Mouse (Mus musculus) cerebellum, adult 9-10 months (tissue): Measurements from ENCODE around the gene Mrpl54.

Source experiments
- DNase-seq: peaks from one replicate; pipeline ENCODE4 v3.0.0; 2022

The Mrpl54 gene

DNA sequence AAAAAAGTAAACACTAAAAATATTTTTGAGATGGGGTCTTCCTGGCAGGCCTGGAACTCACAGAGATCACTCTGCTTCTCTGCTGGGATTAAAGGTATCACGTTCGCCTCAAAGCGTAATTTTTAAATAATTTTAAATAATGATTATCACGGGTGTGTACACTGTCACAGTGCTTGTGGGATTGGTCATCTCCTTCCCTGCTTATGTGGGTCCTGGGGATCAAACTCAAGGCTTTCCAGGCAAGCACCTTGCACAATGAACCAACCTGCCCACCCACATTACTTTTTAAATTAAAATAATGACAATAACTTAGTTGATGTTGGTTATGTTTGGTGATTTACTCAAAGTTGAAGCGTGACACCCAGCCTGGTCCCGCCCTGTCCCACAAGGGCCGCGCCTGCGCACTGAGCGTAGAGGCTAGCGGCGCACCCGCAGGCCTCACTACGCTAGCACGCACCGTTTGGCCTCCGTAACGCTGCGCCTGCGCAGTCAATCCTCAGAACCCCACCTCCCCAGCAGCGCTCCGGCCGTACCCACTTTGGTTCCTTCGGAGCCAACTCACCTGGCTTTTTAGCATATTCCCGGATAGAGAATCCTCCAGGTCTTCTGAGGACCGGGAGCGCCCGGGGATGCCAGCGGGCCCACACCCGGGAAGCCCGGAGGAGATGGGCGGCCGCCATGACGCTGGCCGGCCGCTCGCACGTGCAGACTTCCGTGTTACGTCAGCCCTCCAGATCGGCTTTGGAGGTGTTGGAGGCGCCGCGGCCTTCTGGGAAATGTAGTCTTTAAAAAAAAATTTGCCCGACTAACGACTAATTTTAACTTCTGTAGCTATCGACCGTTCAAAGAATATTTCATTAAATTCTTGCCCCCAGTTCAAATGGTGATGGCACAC, at the start of gene Mrpl54, which contains the start of gene Apba3:
Mrpl54 (minus strand) TSS at position 724 of the 895 bp plus-strand sequence.
Apba3 (plus strand) TSS at position 750 of the 895 bp plus-strand sequence.
- peak; percentile 97 for DNase-seq

DNA sequence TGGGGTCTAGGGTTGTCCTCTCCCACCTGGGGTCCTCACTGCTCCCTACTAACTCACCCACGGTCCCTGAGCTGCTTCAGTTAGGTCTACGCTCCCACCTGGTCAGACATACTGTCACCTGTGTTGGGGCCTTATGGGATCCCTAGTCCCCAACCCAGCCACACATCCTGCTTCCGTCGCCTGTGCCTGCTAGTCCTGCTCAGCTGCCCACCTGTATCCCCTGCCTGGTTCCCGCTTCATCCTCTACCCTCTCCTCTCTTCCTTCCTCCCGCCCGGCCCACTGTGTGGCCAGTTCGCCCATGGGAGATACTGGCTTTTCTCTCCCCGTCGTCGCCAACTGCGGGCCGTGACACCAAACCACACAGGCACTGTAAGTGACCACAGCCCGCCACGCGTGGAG, 48.9 kb upstream of the Mrpl54 start:
- peak; percentile 38 for DNase-seq

DNA sequence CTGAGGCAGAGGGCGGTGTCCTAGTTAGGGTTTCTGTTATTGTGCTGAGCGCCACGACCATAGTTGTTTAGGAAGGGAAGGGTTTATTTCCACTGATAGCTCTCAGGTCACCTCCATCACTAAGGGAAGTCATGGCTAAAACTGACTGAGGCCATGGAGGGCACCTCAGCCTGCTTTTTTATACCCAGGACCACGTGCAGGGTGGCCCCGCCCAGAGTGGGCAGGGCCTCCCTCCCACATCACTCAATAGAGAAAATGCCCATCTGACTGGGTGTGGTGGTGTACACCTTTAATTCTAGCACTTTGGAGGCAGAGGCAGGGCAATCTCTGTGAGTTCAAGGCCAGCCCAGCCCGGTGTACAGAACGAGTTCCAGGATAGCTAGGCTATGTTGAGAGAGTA, 47.5 kb upstream of the Mrpl54 start:
- peak; percentile 34 for DNase-seq

DNA sequence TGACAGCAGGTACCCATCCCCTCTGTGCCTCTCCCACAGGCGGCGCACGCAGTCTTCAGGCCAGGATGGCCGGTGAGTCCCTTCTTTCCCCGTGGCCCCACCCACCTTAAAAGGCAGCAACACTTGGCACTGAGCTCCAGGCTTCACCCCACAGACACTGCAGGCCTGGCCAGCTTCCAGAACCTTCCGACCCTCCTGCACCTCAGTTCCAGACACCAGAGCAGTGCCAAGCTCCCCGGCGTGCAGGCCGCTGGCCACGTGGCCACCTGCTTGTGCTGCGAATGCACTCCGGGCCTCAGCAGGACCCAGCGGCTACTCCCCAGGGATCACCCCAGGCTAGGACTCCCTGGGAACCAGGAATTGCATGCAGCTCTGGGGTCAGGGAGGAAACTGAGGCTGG, 46.8 kb upstream of the Mrpl54 start:
- DNase-seq: peak; percentile 32

DNA sequence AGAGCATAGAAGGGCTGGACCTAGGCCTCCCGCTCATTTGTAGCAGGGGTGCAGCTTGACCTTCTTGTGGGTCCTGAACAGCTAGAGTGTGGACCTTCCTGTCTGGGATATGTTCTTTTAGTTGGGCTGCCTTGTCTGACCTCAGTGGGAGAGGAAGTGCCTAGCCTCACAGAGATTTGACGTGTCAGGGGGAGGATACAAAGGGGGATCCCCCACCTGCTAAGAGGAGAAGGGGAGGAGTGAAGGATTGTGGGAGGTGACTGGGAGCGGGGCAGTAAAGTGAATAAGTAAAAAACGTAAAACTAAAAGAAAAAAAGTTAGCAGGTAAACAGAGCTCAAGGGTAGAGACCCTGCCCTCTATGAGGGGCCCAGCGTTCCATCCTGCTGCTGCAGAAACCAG, 42.8 kb upstream of the Mrpl54 start:
- peak; percentile 20 for DNase-seq

DNA sequence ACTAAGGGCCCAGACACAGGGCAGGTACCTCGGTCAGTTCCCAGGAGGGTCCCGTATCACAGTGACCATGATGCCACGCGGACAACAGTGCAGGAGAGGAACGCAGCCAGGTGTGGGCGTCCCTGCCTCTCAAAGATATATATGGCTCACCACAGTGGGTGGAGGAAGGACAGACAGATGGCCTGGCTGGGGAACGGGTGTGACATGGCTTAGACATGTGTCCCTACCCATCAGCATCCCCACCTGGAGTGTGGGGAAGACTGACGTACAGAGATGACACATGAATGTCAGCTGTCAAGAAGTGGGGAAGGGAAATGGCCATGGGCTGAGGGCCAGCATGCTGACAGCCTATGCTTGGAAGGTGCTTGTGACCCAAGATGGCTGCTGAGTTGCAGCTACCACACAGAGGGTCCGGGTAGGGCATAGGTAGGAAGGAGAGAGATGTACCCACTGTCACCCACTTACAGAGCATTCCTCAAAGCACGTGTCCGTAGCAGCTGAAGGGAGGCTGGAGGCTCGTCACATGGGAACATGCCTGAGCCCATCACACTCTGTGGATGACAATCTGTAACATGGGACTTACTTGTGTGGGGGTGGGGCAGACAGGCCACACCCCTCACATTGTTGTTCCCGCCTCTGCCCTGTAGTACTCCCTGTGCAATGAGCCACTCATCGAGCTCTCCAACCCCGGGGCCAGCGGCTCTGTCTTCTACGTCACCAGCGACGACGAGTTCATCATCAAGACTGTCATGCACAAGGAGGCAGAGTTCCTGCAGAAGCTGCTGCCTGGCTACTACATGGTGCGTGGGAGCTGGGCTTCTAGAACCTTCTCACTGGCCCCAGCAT, 40.3 kb upstream of the Mrpl54 start:
- no peak for DNase-seq

DNA sequence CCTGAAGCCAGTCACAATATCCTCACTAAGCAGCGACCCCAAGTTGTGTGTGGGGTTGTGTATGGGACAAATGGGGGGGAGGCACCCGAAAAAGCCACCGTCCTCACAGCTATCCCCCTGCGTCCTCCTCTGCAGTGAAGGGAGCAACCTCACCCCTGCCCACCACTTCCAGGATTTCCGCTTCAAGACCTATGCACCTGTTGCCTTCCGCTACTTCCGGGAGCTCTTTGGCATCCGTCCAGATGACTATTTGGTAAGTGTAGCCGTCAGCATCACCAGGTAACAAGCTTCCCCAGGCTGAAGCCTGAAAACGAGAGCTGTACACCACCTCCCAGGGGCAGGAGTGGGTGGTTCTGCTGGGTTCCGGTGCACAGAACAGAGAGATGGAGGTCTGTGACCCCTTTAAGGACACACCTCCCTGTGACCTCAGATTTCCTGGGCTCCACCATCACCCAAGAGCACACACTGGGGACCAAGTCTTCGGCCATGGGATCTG, 39.5 kb upstream of the Mrpl54 start:
- DNase-seq: peak; percentile 67

DNA sequence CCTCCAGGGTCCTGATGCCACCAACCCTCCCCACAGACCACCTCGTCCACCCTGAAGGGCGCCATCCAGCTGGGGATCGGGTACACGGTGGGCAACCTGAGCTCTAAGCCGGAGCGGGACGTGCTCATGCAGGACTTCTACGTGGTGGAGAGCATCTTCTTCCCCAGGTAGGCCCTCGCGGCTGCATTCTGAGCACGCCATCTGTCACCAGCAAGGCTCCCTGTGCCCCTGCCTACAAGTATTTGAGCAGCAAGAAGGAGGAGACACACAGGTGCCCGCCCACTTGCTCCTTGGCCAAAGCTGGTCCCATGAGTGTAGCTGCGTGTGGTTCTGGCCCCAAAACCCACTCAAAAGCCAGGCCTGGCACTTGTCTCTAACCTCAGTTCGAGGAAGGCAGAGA, 38.9 kb upstream of the Mrpl54 start:
- DNase-seq: peak; percentile 73

DNA sequence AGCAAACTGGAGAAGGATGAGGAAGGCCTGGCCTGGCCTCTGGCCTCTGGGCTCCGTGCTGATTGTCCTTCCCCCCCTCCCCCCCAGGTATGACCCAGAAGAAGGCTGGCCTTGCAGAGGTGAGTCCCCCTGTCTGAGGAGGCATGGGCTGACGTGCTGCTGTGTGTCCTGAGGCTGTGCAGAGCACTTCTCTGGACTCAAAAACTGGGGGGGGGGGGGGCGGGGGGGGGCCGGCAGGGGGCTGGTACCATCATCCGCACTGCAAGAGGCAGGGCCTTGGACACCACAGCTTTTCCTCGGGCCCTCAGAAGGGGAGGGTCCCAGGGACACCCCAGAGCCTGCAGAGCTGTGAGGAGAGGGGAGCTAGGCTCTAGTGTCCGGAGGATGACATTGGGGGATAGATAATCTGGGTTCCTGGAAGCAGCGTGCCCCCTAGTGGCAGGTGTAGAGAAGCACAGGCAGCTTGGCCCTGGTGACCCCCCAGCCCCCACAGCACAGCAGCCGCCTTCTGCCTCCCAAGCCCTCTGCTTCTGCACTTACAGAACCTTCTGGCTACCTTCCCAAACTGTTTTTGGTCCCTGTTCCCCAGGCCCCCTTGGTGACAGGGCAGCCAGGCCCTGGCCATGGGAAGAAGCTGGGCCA, 38.0 kb upstream of the Mrpl54 start:
- peak; percentile 83 for DNase-seq

DNA sequence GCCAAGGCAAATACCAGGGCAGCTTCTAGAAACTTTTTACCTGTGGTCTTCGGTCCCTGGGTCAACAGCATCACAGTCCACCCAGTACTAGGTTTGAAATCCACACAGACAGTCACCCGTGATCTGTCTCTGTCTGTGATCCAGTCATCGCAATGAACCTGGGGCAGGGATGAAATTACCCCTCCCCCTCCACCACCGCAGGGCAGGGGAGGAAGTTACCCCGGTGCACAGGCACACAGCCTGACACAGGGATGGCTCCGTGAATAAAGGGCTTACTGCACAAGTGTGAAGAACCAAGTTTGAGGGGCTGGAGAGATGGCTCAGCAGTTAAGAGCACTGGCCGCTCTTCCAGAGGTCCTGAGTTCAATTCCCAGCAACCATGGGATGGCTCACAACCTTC, 37.0 kb upstream of the Mrpl54 start:
- DNase-seq: no peak

DNA sequence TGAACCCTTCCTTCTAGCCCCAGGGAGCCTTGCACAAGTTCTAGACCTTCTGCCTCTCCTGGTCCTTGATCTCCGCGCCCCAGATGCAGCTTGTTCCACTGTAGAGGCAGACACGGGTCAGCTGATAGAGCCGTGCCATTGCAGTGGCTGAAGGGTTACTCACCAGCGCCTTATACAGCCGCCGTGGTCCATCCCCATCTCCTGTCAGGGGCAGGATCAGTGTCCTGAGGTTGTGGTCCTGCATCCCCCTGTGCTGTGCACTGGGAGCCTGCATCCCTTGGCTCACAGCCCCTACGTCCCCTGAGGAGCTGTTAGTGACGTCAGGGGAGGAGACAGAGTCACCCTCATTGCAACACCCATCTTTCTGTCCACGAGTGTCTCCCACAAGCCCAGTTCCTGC, 36.5 kb upstream of the Mrpl54 start:
- DNase-seq: no peak

DNA sequence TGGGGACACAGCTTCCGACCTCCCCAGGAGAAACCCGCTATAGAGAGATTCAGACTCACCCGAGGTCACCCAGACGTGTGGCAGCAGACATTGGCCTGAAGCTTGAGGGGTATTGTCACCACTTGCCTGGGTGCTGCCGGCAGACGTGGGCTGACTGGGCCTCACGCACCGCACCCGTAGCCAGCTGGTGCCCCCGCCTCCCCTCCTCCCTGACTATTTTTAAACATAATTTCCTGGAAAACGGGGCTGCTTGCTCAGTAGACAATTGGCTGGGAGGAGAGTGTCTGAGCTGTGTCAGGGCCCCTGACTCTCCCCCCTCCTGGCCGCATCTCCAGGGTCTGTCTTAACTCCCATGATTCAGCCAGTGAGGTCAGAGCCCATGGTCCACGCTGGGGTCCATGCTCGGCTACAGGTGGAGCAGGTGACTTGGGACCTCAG, 36.1 kb upstream of the Mrpl54 start:
- no peak for DNase-seq

DNA sequence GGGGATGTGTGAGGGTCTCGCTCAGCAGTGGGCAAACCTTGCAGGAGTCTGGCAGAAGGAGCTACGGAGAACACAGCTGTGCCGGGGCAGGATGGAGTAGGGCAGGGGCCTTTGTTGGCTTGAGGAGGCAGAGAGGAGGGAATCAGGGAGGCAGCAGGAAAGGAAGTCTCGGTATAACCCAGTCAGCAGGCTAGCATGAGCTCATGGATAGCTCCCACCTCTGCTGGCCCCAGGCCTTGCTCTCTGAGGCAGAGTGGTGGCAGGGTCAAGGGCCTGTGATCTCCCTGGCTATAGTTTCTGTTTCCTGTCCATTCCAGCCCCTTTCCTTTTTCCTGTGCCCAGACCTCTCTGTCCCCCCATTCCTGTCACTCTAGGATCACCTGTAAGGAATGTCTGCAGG, 35.6 kb upstream of the Mrpl54 start:
- DNase-seq: peak; percentile 59

DNA sequence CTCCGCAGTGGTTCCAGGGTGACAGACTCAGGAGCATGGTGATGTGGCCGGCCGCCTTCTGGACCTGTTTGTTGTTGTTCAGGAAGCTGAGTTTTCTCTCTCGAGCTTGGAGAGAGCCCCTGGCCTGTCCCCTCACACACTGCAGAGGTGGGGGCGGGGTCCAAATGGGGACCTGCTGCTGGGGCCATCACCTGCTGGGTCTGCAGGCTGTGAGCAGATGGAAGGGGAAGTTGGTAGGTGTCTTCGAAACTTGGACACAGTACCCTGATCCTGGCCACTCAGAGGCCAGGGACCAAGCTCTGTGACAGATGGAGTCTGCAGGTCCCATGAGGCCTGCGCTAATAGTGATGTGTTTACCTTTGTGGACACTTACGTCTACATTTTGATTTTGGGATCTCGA, 34.6 kb upstream of the Mrpl54 start:
- DNase-seq: peak; percentile 86

DNA sequence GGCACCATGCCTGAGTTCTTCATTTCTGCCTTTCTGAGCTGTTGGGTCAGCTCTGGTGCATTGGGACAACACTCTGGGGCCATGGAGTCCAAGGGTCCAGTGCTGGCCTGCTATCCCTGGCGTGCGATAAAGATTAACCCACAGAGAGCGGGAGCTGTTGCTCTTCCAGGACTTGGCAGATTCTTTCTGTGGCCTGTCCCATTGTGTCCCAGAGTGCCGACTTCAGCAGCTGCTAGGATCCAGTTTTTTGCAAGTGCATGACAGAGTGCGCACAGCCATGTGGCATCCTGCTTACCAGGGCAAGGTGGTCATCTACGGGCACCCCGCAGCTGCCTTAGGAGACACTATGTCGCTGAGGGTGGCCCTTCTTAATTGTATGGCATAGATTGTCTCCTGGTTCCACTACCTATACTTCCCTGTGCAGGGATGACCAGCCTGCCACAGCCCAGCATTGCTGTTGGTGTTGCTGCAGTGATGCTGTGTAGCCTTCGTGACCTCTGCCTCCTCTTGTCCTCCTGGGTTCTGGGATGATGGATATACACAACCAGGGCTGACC, 33.7 kb upstream of the Mrpl54 start:
- DNase-seq: no peak

DNA sequence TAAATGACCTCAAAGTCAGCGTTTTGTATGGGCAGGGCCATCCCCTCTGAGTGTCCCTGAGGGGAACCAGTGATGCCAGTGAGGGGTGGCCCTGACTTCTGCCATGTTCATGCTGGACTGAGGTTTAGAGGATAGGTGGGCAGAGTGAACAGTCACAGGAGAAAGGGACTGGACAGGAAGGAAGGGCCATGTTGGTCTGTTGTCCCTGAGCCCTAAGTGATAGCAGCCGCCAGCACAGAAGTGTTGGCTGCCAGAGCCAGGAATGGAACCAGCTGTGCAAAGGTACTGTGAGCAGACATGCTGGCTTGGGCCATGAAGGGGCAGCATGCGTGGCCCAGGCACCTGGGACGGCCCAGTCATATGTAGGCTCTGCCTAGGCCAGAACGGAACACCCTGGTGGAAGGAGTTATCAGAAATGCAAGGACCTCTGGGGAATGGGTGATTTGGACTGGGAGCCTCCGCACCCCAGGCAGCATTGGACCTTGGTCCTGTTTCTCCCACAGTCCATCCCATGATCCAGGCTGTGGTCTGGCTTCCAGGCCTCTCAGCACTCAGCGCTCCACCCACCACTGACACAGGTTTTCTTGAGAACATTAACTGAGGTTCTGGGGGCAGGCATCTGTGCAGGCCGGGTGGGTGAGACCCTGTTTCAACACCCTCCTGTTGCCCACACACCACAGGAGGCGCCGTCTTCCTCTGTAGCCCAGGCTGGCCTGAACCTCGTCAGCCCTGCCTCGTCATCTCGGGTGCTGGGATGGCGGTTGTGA, 33.0 kb upstream of the Mrpl54 start:
- DNase-seq: peak; percentile 37

DNA sequence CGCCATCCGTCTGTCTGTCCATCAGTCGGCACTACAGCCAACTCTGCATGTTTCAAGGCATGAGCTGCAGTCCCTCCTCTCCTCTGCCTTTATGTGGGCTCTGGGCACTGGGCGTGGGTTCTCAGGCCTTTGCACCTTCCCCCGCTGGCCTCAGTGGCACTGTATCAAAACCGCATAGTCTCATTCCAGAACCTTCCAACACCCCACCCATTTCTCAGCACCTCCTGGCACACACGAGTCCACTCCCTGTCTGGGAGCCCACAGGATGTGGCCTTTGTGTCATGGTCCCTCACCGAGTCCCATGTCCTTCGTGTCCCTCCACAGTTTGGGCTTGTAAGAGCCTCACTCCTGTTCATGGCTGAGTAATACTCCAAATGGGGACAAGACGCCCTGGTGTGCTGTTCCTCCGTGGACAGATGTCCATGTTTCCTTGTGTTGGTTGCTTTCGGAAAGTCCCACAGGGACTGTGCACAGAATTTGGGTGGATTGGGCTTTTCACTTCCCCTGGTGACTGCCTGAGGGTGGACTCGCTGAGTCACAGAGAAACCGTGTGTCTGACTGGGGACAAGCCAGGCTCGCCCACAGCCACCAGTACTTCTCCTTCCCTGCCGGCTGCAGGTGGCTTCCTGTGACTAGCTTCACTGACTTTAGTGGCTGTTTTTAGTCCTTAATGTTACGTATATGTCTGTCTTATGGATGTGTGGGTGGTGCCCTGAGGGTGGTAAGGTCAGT, 31.8 kb upstream of the Mrpl54 start:
- DNase-seq: peak; percentile 46

DNA sequence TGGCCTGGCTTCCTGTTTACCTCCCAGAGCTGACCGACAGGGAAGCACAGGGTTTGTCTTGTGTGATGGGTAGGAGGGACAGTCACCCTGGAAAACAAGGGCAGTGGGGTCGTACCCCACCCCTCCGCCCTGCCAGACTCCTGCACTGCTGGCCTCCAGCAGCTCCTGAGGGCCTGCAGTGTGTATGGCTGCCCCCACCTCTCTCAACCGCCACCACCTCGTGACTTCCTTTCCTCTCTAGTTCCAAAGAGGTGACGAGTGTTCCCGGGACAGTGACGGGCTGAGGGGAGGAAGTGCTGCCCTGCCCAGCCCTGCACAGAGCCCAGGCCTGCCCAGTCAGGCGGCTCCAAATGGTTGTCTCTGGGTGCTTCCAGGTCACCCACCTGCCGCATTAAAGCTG, 31.1 kb upstream of the Mrpl54 start:
- DNase-seq: no peak

DNA sequence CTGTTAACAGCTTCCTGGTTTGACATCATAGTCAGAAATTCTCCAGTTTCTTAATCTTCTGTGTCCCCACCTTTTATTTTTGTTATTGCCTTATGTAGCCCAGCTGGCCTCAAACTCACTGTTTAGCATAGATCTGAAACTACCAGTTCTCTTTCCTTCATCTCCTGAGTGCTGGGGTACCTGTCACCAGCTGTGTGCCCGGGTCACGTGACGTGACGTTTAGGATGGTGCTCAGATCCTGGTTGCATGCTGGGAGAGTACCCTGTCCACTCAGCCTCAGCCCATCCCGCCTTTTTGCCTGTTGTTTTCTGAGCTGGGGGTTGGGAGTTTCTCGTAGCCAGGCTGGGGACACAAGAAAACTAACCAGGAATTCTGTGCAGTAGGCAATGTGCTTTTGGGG, 30.5 kb upstream of the Mrpl54 start:
- no peak for DNase-seq

DNA sequence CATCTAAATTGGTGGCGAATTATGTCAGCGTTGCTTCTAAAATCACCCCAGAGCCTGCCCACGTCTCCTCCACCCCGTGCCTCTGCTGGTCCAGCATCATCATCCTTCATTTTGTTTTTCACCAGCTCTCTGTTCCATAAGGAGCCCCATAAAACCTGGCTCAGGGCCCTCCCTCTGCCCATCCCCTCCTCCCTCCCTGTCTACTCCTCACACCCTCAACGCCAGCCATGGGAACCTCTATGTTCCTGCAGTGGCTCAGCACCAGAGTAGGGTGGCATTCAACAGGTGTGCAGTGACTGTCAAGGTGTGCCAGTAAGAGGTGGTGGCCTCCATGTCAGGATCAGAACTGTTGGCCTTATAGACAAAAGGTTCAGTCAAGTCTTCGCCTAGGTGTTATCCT, 28.5 kb upstream of the Mrpl54 start:
- DNase-seq: peak; percentile 76

DNA sequence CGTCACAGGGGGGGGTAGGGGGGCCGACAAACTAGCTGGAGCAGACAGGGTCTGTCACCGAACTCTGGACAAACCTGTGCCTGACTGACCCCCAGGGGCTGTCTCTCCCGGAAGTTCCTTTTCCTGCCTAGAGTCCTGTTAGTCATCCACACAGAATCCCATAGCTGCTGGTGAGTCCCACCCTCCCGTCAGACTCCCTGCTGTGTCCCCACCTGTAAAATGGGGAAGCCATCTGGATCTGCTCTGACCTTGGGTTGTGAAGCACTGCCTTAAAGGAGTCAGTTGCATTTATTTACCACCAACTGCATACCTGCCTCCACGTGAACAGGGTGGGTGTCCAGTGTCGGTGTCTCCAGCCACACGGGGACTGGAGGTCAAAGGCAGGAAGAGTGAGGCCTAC, 27.7 kb upstream of the Mrpl54 start:
- DNase-seq: peak; percentile 93
